Mouse (Mus musculus) lung, embryonic 15.5 days (tissue): ENCODE results near the gene Esam. TPM values are rescaled to one million over a fixed set of nuclear protein-coding genes. Genes with fewer than 3 reads are reported as not detected.
A peak's percentile ranks its signal among the peaks of the same experiment; 100 is the strongest.

ENCODE experiments used
- ATAC-seq: fragments of 200-750 bp; cut with Nextera tagmentation; 2 replicates; pipeline ENCODE4 v1.8.0; 2017; ENCODE audit warnings: moderate number of reproducible peaks, borderline replicate concordance; ENCODE audit not compliant: low FRiP score, low TSS enrichment; ENCODE audit errors: extremely low read depth
- H3K27ac ChIP-seq: fragments of 300-500 bp; sonication (generic); 2 replicates; pipeline ENCODE4 v1.5.1; 2015; ENCODE audit warnings: moderate library complexity, mild to moderate bottlenecking, inconsistent platforms
- H3K27me3 ChIP-seq: fragments of 300-500 bp; sonication (generic); 2 replicates; pipeline ENCODE4 v1.6.1; 2015; ENCODE audit warnings: inconsistent platforms
- H3K36me3 ChIP-seq: fragments of 300-500 bp; sonication (generic); 2 replicates; pipeline ENCODE4 v1.6.1; 2015; ENCODE audit warnings: inconsistent platforms
- H3K4me1 ChIP-seq: fragments of 300-500 bp; sonication (generic); 2 replicates; pipeline ENCODE4 v1.6.1; 2015; ENCODE audit warnings: inconsistent platforms
- H3K4me2 ChIP-seq: fragments of 300-500 bp; sonication (generic); 2 replicates; pipeline ENCODE4 v1.6.1; 2015; ENCODE audit warnings: inconsistent platforms, mild to moderate bottlenecking, moderate library complexity
- H3K4me3 ChIP-seq: fragments of 300-500 bp; sonication (generic); 2 replicates; pipeline ENCODE4 v1.5.1; 2015; ENCODE audit warnings: mild to moderate bottlenecking, inconsistent platforms
- H3K9ac ChIP-seq: fragments of 300-500 bp; sonication (generic); 2 replicates; pipeline ENCODE4 v1.6.1; 2015; ENCODE audit warnings: inconsistent platforms
- H3K9me3 ChIP-seq: fragments of 300-500 bp; sonication (generic); 2 replicates; pipeline ENCODE4 v1.6.1; 2016; ENCODE audit warnings: inconsistent platforms
- whole genome bisulfite sequencing: fragments of 180-500 bp; shearing (Covaris S2); methylation state at CpG from one replicate; pipeline ENCODE4 v1.1.7; 2015; 5-methylcytosine and 5-hydroxymethylcytosine counted together
- polyA plus RNA-seq: library from polyadenylated mRNA; unstranded; fragments of >200 nt; fragmentation: Nextera tagmentation; extraction: Ambion mirVana; gene quantifications from 2 replicates; pipeline ENCODE4 v1.2.1, GENCODE M21; 2015

The Esam gene
- polyA plus RNA-seq, 1 experiment from 2014 or later, result 178 TPM

- peak overlapping the region; percentile 71; the same call in 1 of the 2 replicates for H3K27ac ChIP-seq
- WGBS, result 71% methylated on average over 4 of the region's 4 CpGs
- 0 out of 2 replicates have a peak, but pooled peaks cover 5% of the 10 kb centered on the region for H3K4me1 ChIP-seq
- 0 out of 2 replicates have a peak, but pooled peaks cover 3% of the 10 kb centered on the region for H3K36me3 ChIP-seq
- H3K9ac ChIP-seq, result no peak overlapping the region
- no peaks in the 10 kb centered on the region for H3K9me3 ChIP-seq
- no peak overlapping the region for H3K4me3 ChIP-seq
- no peak for ATAC-seq
- no peaks in the 10 kb centered on the region for H3K27me3 ChIP-seq
- no peak overlapping the region for H3K4me2 ChIP-seq
These were observed 9.0 kb downstream of the Esam start for GRCm38 (mm10) chr9:37536851-37537250.

GRCm38 (mm10) chr9:37537658-37538250, 9.9 kb downstream of the Esam start:
- H3K4me2 ChIP-seq, result no peak overlapping the region
- peaks cover 5% of the 10 kb centered on the region; the same call in 1 of the 2 replicates for H3K4me1 ChIP-seq
- WGBS, result 63% methylated on average over 5 of the region's 5 CpGs
- no peaks in the 10 kb centered on the region for H3K9me3 ChIP-seq
- H3K27ac ChIP-seq, result peak overlapping the region; percentile 71
- H3K27me3 ChIP-seq, result no peaks in the 10 kb centered on the region
- no peak overlapping the region for H3K9ac ChIP-seq
- ATAC-seq, result peak; percentile 25; the same call in 1 of the 2 replicates
- 0 out of 2 replicates have a peak, but pooled peaks cover 3% of the 10 kb centered on the region for H3K36me3 ChIP-seq
- H3K4me3 ChIP-seq, result no peak overlapping the region

GRCm38 (mm10) chr9:37539170-37540025, 11.5 kb downstream of the Esam start, which contains the start of gene Vsig2:
Gene Vsig2, plus strand, starts transcription at chr9:37539255.
- Histone ChIP-seq H3K4me3 (peak within 1 kb of the TSS; percentile 6; the same call in 1 of the 2 replicates), H3K9ac (no peak within 1 kb of the TSS)

DNA sequence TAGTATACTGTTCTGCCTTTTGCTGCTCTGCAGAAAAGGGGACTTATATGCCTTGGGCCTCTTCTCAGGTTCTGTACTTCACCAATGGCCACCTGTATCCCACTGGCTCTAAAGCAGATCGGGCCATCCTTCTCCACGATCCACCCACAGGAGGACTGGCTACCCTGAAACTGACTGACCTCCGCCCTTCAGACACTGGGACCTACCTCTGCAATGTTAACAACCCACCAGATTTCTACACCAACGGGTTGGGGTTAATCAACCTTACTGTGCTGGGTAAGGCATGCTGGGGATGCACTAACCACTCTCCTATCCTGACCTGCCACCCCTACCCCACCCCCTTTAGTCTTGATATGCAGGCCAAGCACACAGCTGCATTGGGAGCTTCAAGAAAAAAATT, 12.3 kb downstream of the Esam start:
- no peak overlapping the region for H3K9ac ChIP-seq
- peaks cover 21% of the 10 kb centered on the region for H3K4me1 ChIP-seq
- H3K4me2 ChIP-seq, result 0 out of 2 replicates have a peak overlapping the region, but pooled peaks have one; percentile 30
- H3K27ac ChIP-seq, result peak overlapping the region; percentile 58
- H3K4me3 ChIP-seq, result no peak overlapping the region
- 0 out of 2 replicates have a peak, but pooled peaks cover 3% of the 10 kb centered on the region for H3K36me3 ChIP-seq
- WGBS, result 86% methylated on average over 4 of the region's 4 CpGs
- H3K9me3 ChIP-seq, result no peaks in the 10 kb centered on the region
- ATAC-seq, result no peak
- H3K27me3 ChIP-seq, result peaks cover 2% of the 10 kb centered on the region; the same call in 1 of the 2 replicates

More at GRCm38 (mm10) chr9:37539170-37540025, 11.5 kb downstream of the Esam start, which contains the start of gene Vsig2:
- Histone ChIP-seq H3K36me3 (0 out of 2 replicates have a peak, but pooled peaks cover 3% of the 10 kb centered on the region), H3K4me1 (peaks cover 13% of the 10 kb centered on the region), H3K27ac (peak within 1 kb of the TSS; percentile 58), H3K4me2 (peak within 1 kb of the TSS; percentile 30; the same call in 1 of the 2 replicates), H3K27me3 (no peaks in the 10 kb centered on the region), H3K9me3 (no peaks in the 10 kb centered on the region)
- ATAC-seq, result peak; percentile 43; the same call in 1 of the 2 replicates
- WGBS, result 48% methylated on average over 23 of the region's 23 CpGs

DNA sequence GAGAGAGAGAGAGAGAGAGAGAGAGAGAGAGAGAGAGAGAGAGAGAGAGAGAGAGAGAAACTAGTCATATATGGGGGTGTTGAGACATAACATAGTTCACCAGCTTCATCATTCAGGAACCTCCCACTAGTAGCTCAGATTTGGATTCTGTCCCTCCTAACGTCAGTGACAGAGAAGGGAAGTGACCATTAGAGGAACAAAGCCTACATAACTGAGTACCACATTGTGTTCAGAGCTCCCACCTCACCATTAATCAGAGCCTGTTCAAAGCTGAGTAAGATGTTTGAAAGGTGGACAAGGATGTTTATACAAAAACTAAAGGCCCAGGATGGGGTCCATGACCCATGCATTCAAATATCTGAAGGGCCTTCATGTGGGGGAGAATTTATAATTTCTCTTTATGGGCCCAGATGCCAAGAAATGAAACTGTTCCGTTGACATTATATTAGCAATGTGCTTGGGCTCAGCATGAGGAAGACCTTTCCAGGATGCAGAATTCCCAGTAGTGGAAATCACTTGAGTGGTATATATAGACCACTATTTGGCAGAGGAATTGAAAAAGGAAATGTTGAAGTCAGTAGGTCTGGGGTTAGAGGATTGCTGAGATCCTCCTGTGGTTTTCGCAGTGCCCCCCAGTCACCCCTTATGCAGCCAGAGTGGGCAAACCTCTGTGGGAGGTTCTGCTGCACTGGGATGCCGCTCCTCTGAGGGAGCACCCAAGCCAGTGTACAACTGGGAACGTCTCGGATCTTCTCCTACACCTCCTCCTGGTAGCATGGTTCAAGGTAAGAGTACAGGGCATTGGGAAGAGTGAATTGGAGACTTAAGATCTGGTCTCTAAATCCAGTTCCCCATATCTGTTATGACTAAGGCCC, 13.1 kb downstream of the Esam start:
- H3K9ac ChIP-seq, result no peak overlapping the region
- peaks cover 9% of the 10 kb centered on the region for H3K27me3 ChIP-seq
- no peak overlapping the region for H3K4me3 ChIP-seq
- 67% methylated on average over 6 of the region's 6 CpGs for WGBS
- no peaks in the 10 kb centered on the region for H3K9me3 ChIP-seq
- H3K4me2 ChIP-seq, result no peak overlapping the region; the same call in 1 of the 2 replicates
- 0 out of 2 replicates have a peak, but pooled peaks cover 2% of the 10 kb centered on the region for H3K36me3 ChIP-seq
- peaks cover 28% of the 10 kb centered on the region for H3K4me1 ChIP-seq
- peak overlapping the region; percentile 81 for H3K27ac ChIP-seq
- no peak for ATAC-seq

GRCm38 (mm10) chr9:37541851-37542642, 14.2 kb downstream of the Esam start:
- Histone ChIP-seq H3K4me2 (no peak overlapping the region), H3K9ac (no peak overlapping the region), H3K9me3 (no peaks in the 10 kb centered on the region), H3K27me3 (peaks cover 16% of the 10 kb centered on the region), H3K36me3 (no peaks in the 10 kb centered on the region), H3K4me3 (no peak overlapping the region), H3K4me1 (peaks cover 29% of the 10 kb centered on the region), H3K27ac (peak overlapping the region; percentile 81)
- 56% methylated on average over 7 of the region's 7 CpGs for WGBS
- ATAC-seq, result no peak

DNA sequence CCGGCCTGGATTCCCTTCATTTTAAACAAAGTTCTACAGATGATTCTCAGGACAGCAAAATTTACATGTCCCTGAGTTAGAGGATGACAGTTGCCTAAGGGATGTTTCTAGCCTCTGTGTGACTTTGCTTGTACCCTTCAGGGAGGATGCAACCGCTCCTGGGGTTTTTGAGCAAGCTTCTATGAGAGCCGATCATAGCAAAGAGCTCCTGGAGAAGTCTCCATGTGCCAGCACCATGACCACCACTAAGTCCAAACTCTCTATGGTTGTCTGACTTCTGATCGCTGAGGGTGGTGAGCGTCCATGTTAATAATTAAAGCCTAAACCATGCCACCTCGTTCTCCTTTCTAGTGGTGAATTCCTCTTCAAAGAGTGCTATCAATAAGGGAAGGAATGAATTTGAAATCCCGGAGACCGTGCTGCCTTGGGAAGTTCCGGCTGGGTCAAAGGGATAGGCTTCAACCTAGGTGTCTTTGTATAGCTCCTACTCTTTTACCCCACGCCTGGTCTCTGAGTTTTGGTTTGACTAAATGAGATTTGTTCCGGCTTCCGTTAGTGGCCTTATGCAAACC, 16.1 kb downstream of the Esam start:
- H3K27me3 ChIP-seq, result peaks cover 16% of the 10 kb centered on the region
- peak overlapping the region; percentile 71 for H3K4me2 ChIP-seq
- H3K27ac ChIP-seq, result peak overlapping the region; percentile 59
- peak overlapping the region; percentile 39 for H3K4me3 ChIP-seq
- peaks cover 29% of the 10 kb centered on the region for H3K4me1 ChIP-seq
- H3K9me3 ChIP-seq, result no peaks in the 10 kb centered on the region
- WGBS, result 32% methylated on average over 12 of the region's 12 CpGs
- no peaks in the 10 kb centered on the region for H3K36me3 ChIP-seq
- no peak overlapping the region for H3K9ac ChIP-seq
- no peak for ATAC-seq

DNA sequence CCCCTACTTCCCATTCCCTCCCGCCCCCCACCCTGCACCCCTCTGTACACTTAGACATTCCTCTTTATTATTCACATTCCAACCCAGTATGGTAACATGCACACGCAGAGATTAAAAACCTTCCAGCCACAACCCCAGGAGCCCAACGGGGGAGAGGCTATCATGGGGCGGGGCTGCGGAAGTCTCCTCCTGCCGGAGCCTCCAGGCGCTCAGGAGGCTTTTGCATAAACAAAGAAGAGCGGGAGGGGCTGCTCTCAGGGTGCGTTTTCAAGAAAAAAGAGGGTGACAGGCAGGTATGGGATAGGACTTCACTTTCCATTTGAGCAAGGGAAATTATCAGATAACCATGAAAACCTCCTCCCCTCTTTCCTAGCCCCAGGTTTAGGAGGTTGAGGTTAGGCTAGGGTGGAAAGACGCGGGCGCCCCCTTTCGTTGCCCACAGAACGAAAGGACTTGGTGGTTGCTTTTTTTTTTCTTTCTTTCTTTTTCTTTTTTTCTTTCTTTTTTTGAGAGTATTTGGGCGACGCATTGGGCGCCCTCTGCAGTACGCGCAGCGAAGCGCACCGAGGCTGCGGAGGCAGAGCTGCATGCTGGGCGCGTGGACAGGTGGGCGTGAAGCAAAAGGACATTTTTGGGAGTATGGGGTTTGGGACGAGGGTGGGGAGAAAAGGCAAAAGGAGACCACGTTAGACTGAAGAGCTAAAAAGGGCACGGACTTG, 16.7 kb downstream of the Esam start:
- peaks cover 17% of the 10 kb centered on the region for H3K27me3 ChIP-seq
- H3K4me3 ChIP-seq, result peak overlapping the region; percentile 39
- ATAC-seq, result peak; percentile 63
- peak overlapping the region; percentile 59 for H3K27ac ChIP-seq
- no peaks in the 10 kb centered on the region for H3K9me3 ChIP-seq
- H3K4me2 ChIP-seq, result peak overlapping the region; percentile 71
- peaks cover 28% of the 10 kb centered on the region for H3K4me1 ChIP-seq
- H3K9ac ChIP-seq, result peak overlapping the region; percentile 27; the same call in 1 of the 2 replicates
- H3K36me3 ChIP-seq, result no peaks in the 10 kb centered on the region
- WGBS, result 2% methylated on average over 29 of the region's 29 CpGs

- Histone ChIP-seq H3K4me1 (peaks cover 24% of the 10 kb centered on the region), H3K9me3 (no peaks in the 10 kb centered on the region), H3K9ac (peak overlapping the region; percentile 27; the same call in 1 of the 2 replicates), H3K36me3 (no peaks in the 10 kb centered on the region), H3K27ac (no peak overlapping the region), H3K27me3 (peaks cover 21% of the 10 kb centered on the region), H3K4me3 (peak overlapping the region; percentile 39), H3K4me2 (peak overlapping the region; percentile 71)
- peak; percentile 15; the same call in 1 of the 2 replicates for ATAC-seq
- 14% methylated on average over 17 of the region's 17 CpGs for WGBS
These were observed 17.3 kb downstream of the Esam start for GRCm38 (mm10) chr9:37545166-37545610.
